Mouse (Mus musculus) lung, postnatal 0 days (tissue): Measurements from ENCODE around the gene Cd247.

Experiments
- CTCF ChIP-seq: IDR thresholded peaks from 2 replicates; pipeline ENCODE4 v1.5.1; 2016; ENCODE audit warnings: antibody characterized with exemption, mild to moderate bottlenecking
- EP300 ChIP-seq: IDR thresholded peaks from 2 replicates; pipeline ENCODE4 v1.6.1; 2016; ENCODE audit warnings: antibody characterized with exemption, mild to moderate bottlenecking, control low read depth

- no peak for TF ChIP-seq CTCF
- 0 out of 2 replicates have a peak, but pooled peaks have one; percentile 30 for TF ChIP-seq EP300
Observed at GRCm38 (mm10) chr1:165874645-165875044, 86.2 kb downstream of the Cd247 start.
